Mouse (Mus musculus): ENCODE data around the gene Dock1. TPM values are rescaled to one million over a fixed set of nuclear protein-coding genes. Genes with fewer than 3 reads are reported as not detected.

Gene Dock1
- total and polyA plus RNA-seq, 3 experiments: not detected

GRCm38 (mm10) chr7:134725551-134726529, 55.4 kb downstream of the Dock1 start:
- Histone ChIP-seq H3K4me2 (ENCODE audit: insufficient read depth, low read depth, poor library complexity, severe bottlenecking) (no peak overlapping the region), H3K9ac (ENCODE audit: insufficient read depth, low read depth) (no peak overlapping the region), H3K79me2 (replicated peaks; ENCODE audit: control insufficient read depth, extremely low read depth, insufficient read depth, poor library complexity, severe bottlenecking) (no peaks in the 10 kb centered on the region), H3K4me3 (replicated peaks in 1 of 3; ENCODE audit: low read depth in 2 of 3, low read length in 2 of 3, poor library complexity in 1 of 3) (no peak overlapping the region), H3K36me3 (replicated peaks in 1 of 2; ENCODE audit: control insufficient read depth in 1 of 2, insufficient read depth in 1 of 2, low read length in 1 of 2) (no peaks in the 10 kb centered on the region), H3K9me3 (replicated peaks; ENCODE audit: low read length) (peaks cover 77% of the 10 kb centered on the region), H3K4me1 (ENCODE audit: control insufficient read depth in 1 of 2, insufficient read depth in 2 of 2) (no peaks in the 10 kb centered on the region), H3K27me3 (replicated peaks) (no peaks in the 10 kb centered on the region), H3K27ac (ENCODE audit: insufficient read depth, low read depth) (no peak overlapping the region)
- TF ChIP-seq RCOR1 (conservative IDR thresholded peaks at IDR 0.05; ENCODE audit: low read depth, low read length) (no peak), GABPA (IDR thresholded peaks at IDR 0.05; ENCODE audit: insufficient replicate concordance, low read depth, low read length) (no peak), POLR2A (IDR thresholded peaks at IDR 0.05; ENCODE audit: low read depth, low read length) (no peak), MAZ (IDR thresholded peaks at IDR 0.05; ENCODE audit: low read depth, low read length) (no peak), ZNF384 (IDR thresholded peaks at IDR 0.05; ENCODE audit: low read depth, low read length) (no peak), CHD1 (IDR thresholded peaks at IDR 0.05; ENCODE audit: low read depth, low read length) (no peak), MYC (IDR thresholded peaks at IDR 0.05; ENCODE audit: low read depth, low read length) (no peak), ELF1 (IDR thresholded peaks at IDR 0.05; ENCODE audit: low read depth, low read length) (no peak), PAX5 (IDR thresholded peaks at IDR 0.05; ENCODE audit: low read length) (no peak), ZMIZ1 (IDR thresholded peaks at IDR 0.05; ENCODE audit: low read depth, low read length) (no peak), CTCF (conservative IDR thresholded peaks at IDR 0.05 in 1 of 2, IDR thresholded peaks at IDR 0.05 in 1 of 2; ENCODE audit: low read depth in 2 of 2, low read length in 2 of 2) (no peak), HCFC1 (IDR thresholded peaks at IDR 0.05; ENCODE audit: low read depth, low read length) (no peak), MEF2A (IDR thresholded peaks at IDR 0.05; ENCODE audit: borderline replicate concordance, low read depth, low read length) (no peak), E2F4 (IDR thresholded peaks at IDR 0.05; ENCODE audit: insufficient replicate concordance, low read depth, low read length) (no peak), IRF4 (IDR thresholded peaks at IDR 0.05; ENCODE audit: low read depth, low read length) (no peak), ZC3H11A (IDR thresholded peaks at IDR 0.05; ENCODE audit: low read depth, low read length) (no peak), ETS1 (conservative IDR thresholded peaks at IDR 0.05; ENCODE audit: low read depth, low read length) (no peak), CHD2 (IDR thresholded peaks at IDR 0.05; ENCODE audit: low read length) (no peak), NELFE (IDR thresholded peaks at IDR 0.05; ENCODE audit: low read depth, low read length) (no peak)
- dilution Hi-C loops (cut with MboI; ENCODE audit: extremely low pct_ligation_motif_present, extremely low pct_unique_long_range_greater_than_20kb, low sequenced_read_pairs): no loop called here
- no peak for DNase-seq (ENCODE audit: extremely low read depth)
- in situ Hi-C loops (cut with MboI; ENCODE audit: low pct_ligation_motif_present, low pct_unique_long_range_greater_than_20kb, low sequenced_read_pairs): no loop called here

Measured in CH12.LX (cell line).